Mouse (Mus musculus) large intestine, adult 2 months (tissue): ENCODE measurements around the gene Pigh. TPM values are rescaled to one million over a fixed set of nuclear protein-coding genes. Genes with fewer than 3 reads are reported as not detected.

Source experiments
- DNase-seq: peaks from one replicate; pipeline ENCODE4 v3.0.0-alpha.2; 2012; ENCODE audit warnings: low read depth, low spot score
- WGBS: fragments of 180-500 bp; shearing (Covaris S2); methylation state at CpG from one replicate; pipeline ENCODE4 v1.1.7; 2018; 5-methylcytosine and 5-hydroxymethylcytosine counted together
- polyA plus RNA-seq: library from polyadenylated mRNA; depleted of rRNA; stranded (reverse); fragments of >200 nt; gene quantifications from 2 replicates; pipeline ENCODE4 v1.2.3, GENCODE M21; 2012; rRNA removed

The Pigh gene
- polyA plus RNA-seq, result 8.4 and 13.1 TPM in 2 replicates

DNA sequence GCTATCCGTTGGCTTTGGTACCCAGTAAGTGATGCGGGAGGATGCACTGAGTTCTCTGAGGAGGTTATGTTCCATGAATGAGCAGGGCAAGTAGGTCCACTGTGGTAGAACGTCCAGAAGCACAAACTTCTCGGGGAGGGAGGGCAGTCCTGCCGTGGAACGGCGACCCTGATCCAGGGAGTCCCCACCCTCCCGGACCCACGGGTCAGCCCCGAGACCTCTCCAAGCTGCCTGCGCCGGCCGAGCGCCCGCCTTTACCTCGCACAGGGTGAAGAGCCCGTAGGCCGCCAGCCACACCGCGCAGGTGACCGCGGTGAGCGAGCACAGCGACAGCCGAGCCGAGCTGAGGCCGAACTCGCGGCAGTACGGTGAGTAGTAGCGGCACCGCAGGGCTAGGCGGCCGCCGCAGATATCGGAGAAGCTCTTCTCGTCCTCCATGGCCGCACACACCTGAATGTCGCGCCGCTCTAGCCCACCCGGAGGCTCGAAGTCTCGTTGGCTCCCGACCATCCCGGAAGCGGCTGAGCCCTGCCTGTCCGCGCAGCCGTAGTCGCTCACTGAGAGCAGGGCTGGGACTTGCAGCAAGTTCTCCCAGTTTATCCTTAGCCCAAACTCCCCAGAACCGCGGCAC, at the start of gene Pigh:
Gene Pigh (minus strand): TSS at position 470 of the 631 bp plus-strand sequence.
- DNase-seq, result peak; percentile 56
- WGBS, result under 1% methylated on average over 52 of the region's 53 CpGs

DNA sequence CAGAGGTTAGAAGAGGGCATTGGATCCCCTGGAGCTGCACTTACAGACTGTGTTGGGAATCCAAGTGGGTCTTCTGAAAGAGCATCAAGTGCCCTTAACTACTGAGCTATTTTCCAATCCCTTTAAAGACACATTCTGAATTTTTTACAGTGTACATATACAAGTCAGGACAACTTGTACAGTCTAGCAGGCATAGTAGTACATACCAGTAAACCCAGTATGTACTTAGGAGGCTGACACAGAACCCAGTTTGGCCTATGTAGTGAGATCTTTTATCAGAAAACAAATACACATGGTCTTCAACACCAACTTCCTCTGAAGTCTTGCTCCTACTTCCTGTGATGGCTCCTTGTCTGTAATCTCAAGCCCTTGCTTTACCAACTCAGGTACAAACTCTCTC, 49.5 kb upstream of the Pigh start:
- no peak for DNase-seq

DNA sequence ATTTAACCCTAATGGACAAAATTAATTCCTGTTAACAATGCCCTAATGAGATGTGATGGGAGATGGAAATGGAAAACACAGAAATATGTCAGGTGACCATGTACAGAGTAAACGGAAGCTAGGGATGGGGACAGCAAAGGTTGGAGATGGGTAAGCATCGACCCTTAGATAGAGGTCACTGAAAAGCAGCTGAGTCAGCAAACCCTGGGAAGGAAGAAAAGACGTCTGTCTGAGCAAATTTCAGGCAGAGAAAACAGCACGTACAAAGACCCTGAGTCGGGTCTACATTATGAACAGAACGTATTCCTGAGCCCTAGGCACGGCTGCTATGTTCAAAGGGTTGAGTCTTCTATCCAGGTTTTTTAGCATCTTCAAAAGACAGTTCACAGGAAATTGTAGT, 47.5 kb upstream of the Pigh start:
- 79% methylated on average over 7 of the region's 7 CpGs for WGBS
- no peak for DNase-seq

DNA sequence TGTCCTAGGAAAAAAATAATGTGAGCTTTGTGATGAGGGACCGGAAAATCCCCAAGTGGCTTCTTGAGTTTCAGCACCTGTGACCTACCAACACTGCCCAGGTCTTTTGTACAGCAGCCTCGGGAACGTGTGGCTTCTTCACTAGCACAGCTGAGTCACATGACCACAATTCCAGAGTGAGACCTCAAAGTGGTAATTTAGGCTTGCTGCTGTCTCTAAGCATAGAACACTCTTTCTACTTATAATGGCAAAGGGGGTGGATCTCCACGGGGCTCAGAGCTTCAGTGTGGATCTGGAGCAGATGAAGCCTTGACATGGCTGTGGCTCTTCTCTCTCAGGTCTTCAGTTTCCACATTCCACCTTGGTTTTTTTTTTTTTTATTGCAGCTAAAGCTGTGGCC, 45.7 kb upstream of the Pigh start:
- WGBS, result 42% methylated on average over 4 of the region's 4 CpGs
- no peak for DNase-seq

DNA sequence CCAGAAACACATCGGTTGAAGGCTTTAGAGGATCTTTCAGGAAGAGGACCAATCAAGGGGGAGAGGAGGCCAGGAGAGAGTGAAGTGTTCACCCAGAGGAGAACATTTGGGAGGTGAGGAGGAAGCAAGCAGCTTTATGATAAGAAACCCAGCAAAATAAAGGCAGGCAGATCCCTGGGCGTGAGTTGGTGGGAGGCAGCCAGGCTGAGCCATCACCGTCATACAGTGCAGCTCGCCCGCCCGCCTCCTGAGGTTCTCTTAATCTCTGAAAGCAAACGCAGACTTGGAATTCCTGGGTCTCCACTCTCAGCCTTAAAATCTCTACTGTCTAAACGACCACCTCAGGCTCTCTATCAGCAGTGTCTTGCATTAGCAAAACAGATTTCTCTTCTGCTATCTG, 45.2 kb upstream of the Pigh start:
- no peak for DNase-seq
- 70% methylated on average over 8 of the region's 8 CpGs for WGBS

DNA sequence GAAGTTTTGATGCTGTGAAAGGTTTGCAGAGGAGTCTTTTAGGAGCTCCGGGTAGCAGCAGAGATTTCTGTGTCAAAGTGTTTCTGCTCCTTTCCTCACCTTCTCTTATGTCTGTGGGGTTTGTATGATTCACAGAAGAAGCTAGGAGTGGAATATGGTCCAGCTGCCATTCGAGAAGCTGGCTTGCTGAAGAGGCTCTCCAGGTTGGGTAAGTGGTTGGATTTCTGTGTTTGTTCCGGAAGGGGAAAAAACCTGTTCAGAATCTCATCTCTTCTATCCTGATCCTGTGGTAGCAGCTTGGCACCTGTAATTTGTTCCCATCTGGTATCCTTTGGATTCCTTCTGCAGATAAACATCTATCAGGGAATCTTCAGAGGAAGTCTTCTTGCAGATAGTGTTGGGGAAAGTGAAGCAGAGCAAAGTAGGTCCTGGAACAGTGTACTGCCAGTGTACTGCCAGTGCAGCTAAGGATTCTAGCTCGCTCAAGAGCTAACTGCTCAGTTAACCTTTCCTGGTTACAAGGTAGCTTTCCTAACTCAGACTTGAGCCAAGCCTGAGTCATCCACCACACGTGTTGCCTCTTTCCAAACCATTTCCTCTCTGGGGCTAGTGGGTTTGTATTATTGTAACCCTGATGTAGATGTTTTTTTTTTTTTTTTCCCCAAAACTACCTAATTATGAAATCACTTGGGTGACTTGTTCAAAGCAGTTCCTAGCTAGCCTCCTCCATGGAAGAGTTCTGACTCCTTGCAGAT, 42.4 kb upstream of the Pigh start:
- no peak for DNase-seq
- WGBS, result 49% methylated on average over 5 of the region's 5 CpGs

DNA sequence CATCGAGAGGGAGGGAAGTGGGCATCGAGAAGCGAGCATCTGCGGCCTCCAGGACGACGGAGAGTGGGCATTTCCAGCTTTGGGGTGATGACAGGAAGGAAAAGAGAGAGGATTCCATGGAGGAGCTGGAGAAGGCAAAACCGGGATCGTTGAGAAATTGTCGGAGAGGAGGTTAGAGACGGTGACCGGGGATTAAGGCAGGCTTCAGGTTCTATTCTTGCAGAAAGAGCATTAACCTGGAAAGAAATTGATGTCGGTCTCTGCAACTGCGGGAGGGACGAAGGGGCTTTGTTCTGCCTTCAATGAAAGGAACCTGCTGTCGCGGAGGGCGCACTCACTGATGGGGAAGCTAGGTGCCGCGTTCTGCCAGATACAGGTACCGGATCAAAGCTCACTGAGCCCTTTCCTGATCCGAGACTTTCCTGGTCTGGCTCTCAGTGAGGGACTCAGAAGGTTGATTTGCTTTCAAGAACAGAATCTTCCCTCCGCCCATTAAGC, 41.8 kb upstream of the Pigh start:
- 7% methylated on average over 22 of the region's 22 CpGs for WGBS
- DNase-seq, result no peak

DNA sequence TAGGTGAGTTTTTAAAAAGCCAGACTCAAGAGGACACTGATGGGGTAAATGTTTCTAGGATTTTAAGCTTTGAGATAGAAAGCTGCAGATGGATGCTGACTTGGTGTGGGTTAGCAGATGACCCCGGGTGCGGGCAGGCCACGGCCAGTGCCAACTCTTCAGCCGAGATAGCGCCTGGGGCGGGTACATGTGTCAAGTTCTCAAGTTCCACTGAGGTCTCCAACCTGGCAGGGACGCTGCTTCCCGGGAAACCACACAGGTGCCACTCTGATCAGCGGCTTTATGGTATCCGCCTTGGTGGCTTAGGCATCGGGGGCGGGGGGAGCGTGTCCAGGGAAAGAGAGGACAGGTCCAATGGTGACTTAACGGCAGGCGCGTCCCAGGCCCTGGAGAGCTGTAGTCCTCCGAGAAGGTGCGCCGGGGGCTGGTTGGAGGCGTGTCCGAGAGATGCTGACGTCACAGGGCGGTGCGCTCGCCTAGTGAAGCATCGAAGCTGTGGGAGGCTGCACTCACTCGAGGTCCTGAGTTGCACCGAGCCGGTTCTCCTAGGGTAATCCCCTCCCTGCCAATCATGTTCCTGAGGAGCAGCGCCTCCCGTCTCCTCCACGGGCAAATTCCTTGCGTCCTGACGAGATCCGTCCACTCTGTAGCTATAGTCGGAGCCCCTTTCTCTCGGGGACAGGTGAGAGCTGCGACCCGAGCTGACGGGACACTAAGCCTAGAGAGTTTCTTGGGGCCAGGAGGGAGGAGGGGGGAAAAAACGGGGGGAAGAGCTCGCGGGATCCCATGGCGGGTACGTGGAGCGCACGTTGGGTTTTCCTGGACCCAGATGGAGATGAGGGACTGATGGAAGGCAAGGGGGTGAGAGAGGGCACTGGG, 41.1 kb upstream of the Pigh start, which contains the start of gene Arg2:
Gene Arg2 (plus strand): TSS at position 479 of the 879 bp plus-strand sequence.
- under 1% methylated on average over 47 of the region's 47 CpGs for WGBS
- DNase-seq, result peak; percentile 56

DNA sequence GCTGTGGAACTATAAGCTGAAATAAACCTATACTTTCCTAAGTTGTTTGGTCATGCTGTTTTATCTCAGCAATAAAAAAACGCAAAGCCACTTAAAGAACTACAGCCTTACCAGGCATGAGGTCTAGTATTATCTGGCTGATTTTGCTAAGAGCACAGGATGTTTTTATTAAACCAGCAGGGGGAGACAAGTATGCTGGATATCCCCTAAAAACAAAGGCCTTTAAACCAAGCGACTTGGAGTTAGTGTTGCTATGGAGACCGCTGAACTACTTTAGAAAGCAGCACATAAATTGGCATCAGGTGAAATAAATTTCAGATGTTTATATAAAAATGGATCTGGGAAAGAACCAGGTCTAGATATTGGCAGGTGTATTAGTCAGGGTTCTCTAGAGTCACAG, 33.4 kb upstream of the Pigh start:
- no peak for DNase-seq
- 34% methylated on average over 3 of the region's 3 CpGs for WGBS

DNA sequence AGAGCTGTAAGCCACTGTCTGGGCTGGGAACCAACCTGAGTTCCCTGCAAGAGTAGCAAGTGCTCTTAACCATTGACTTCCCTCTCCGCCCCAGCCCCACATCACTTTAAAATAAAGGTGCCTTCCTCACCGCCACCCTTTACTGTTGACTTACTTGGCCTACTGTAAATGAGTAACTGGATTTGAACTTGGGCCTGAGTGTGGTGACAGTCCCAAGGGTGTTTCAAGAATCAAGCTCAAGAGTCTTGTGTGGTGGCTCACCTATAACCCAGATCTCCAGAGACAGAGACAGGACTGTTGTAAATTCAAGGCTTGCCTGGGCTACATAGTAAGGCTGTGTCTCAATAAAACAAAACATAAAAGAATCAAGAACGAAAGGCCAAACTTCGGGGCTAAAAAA, 29.5 kb upstream of the Pigh start:
- WGBS, result 28% methylated on average over 4 of the region's 4 CpGs

DNA sequence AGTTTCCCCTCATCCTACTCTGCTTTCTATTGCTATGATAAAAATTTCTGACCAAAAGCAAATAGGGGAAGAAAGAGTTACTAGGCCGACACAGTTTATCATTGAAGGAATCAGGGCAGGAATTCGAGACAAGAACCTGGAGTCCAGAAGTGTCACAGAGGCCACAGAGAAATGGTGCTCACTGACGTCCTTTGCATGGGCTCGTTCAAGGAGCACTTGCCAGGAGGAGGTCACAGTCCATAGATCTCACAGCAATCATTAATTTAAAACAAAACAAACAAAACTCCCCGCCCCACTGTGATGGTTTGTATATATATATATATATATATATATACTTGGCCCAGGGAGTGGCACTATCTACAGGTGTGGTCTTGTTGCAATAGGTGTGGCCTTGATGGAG, 15.9 kb upstream of the Pigh start:
- 25% methylated on average over 5 of the region's 5 CpGs for WGBS
- DNase-seq, result no peak

More for the DNA sequence above, 29.5 kb upstream of the Pigh start:
- peak; percentile 73 for DNase-seq

DNA sequence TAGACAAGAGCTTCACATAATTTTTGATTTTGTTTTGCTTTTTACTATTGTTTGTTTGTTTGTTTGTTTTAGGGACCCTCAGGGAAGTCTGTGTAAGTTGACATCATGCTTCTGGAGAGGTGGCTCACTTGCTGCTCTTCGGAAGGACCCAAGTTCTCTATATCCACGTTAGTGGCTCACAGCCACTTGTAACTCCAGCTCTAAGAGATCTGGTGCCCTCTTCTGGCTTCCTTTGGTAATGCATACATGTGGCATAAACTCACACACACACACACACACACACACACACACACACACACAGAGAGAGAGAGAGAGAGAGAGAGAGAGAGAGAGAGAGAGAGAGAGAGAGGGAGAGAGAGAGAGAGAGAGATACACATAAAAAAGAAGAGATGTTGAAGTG, 15.1 kb upstream of the Pigh start:
- WGBS, result 48% methylated on average over 2 of the region's 2 CpGs
- DNase-seq, result no peak

DNA sequence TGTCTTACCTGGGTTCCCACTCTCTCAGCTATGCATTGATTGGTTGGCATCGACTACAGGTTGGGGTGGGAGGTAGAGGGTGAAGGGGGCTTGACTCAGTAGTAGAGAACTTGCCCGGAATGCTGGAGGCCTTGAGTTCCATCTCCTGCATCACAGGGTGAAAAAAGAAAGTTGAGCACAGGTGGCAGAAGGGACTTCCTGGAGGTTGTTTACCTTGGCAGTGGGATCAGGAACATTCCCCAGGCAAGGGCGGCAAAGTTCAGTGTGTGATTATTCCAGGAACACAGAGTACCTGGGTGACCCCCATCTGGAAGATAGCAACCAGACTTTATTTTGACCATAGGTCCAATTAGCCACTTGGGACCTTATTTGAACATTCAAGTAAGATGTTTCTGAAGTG, 14.3 kb upstream of the Pigh start:
- DNase-seq, result peak; percentile 70
- 32% methylated on average over 3 of the region's 3 CpGs for WGBS

DNA sequence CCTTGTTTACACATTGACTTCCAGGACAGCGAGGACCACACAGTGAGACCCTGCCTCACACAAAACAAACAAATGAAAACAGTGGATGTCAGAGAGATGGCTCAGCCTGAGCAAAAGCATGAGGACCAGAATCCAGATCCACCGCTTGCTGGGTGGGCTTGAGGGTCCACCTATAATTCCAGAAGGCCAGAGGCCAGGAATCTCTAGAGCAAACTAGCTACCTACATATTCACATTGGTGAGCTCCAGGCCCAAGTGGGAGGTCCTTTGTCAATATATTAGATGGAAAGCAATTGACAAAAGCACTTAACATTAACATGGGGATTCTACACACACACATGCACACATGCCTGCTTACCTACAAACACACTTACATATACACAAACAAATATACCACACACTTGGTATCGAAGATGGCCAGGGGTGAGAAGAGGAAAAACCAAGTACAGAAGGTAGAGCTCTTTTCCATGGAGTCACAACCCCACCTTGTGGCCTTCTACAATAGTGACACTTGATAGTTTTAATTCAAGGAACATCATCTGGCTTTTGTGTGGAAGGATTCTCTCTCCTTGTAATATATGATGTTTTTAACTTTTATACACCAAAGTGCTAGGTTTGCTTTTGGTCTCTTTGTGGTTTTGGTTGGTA, 7.8 kb upstream of the Pigh start:
- no peak for DNase-seq
- WGBS, result 55% methylated on average over 3 of the region's 3 CpGs

DNA sequence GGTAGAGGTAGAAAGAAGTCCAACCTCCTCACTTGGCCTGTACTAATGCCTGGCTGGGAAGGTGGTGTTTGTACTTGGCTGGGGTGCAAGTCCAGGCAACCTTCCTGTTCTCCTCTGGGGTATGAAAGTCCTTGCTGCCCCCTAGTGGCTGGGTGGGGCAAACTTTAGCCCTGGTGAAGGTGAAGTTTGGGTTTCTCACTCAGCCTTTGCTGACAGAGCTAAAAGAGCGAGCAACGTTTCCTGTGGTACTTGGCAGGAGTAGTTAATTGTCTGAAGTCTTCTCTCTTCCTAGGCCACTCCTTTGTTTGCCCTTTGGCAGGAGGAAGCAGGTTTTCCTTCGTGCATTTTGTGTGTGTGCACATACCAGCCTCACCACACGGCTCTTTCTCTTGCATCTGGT, 3.1 kb upstream of the Pigh start:
- DNase-seq, result peak; percentile 85
- 15% methylated on average over 4 of the region's 4 CpGs for WGBS

DNA sequence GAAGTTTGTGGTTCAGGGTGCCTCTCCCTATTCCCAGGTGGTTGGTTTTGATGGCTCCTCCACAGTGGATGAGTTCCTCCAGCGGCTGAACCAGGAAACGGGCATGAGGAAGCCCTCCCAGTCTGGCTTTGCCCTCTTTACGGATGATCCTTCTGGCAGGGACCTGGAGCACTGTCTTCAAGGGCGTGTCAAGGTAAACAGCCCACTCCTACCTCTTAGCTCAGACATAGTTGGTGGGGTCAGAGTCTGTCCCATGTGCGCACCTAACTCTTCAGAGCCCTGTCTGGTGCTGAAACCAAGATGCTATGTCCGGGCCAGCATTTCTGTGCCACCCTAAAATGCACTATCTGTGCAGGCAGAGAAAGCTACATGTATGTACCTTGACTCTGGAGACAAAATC, 16.1 kb downstream of the Pigh start:
- 47% methylated on average over 6 of the region's 6 CpGs for WGBS
- no peak for DNase-seq

DNA sequence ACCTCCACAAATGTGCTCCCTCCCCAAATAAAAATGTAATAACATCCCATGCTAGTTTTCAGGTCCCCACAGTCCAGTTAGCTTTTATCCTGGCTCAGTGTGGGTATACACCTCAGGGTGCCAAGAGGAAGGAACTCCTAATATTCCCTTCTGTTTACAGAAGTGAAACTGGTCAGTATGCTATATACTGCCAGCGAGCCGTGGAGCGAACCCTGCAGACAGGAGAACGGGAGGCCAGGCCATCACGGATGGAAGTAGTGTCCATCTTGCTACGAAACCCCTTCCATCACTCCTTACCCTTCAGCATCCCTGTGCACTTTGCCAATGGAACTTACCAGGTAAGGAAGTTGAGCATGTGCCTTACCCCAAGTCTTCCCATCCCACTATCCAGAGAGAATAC, 16.9 kb downstream of the Pigh start:
- 61% methylated on average over 6 of the region's 6 CpGs for WGBS
- no peak for DNase-seq

DNA sequence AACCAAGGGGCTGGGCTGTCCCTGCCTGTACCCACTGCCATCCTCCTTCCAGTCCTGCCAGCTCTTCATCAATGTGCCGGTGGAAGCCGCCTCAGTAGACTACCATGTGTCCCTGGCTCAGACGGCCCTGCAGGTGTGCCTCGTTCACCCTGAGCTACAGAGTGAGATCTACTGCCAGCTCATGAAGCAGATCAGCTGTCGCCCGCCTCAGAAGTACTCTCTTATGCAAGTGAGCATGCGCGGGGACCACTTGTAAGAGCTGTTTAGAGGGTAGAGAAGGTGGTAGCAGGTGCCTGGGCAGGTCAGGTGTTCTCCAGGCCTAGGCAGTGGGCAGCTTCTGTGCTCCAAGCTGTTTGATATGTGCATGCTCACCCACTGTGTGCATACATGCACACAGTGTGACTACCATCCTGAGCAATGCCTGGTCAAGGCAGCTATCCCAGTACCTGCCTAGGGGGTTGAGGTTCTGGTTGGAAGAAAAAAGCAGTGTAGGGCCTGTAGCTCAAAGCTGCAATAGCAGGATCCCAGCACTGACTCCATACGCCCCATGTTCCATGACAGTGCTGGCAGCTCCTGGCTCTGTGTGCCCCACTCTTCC, 18.6 kb downstream of the Pigh start:
- WGBS, result 91% methylated on average over 9 of the region's 9 CpGs
- no peak for DNase-seq

DNA sequence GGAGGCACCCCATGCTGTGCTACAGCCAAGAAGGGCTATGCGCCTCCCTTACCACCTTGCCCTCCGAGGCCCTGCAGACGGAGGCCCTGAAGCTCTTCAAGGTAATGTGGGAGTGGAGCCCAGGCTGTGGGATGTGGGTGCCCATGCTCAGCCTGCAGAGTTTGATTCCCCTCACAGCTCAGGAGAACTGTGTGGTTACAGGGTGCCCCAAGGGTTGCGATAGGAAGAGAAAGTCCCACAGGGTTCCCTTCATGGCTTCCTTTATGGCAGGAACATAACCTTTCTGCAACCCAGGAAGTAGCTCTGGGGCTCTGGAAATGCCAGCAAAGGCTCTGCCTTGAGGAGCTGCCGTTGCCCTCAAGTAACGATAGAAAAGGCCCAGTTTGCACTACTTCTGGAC, 19.5 kb downstream of the Pigh start:
- 85% methylated on average over 6 of the region's 6 CpGs for WGBS
- DNase-seq, result no peak
